Mouse (Mus musculus): ENCODE measurements around the gene C1qtnf1. TPM values are rescaled to one million over a fixed set of nuclear protein-coding genes. Genes with fewer than 3 reads are reported as not detected.
A peak's percentile ranks its signal among the peaks of the same experiment; 100 is the strongest.

The C1qtnf1 gene
- polyA plus RNA-seq, 1 experiment from 2014 or later, result 7.1 TPM

DNA sequence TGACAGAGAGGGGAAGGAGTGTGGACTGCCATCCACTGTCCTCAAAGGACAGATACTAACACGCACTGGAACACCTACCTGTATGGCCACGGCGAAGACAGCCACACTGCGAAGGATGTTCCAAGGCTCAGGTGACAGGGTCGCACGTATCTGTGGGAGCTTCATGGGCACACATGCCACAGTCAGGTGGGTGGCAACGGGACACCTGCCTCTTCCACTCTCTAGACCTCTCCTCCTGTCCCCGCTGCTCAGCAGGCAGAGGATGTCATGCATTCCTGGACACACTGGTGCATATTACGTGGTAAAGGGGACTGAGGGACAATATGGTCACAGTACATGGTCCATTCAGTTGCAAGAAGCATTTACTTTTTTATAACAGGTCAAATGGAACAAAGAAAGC is 10.5 kb upstream of the C1qtnf1 start:
- peak overlapping the region; percentile 94 for H3K4me3 ChIP-seq (ENCODE audit: low read length)
- no peaks in the 10 kb centered on the region for H3K9me3 ChIP-seq (ENCODE audit: control insufficient read depth, low read length)
- 91% methylated on average over 9 of the region's 9 CpGs for whole genome bisulfite sequencing
- ATAC-seq, result no peak
- no peaks in the 10 kb centered on the region for H3K27me3 ChIP-seq (replicated peaks; ENCODE audit: control insufficient read depth, insufficient read depth, low read length)
- H3K4me1 ChIP-seq (ENCODE audit: control insufficient read depth, insufficient read depth, low read length), result peaks cover 39% of the 10 kb centered on the region
- peak overlapping the region; percentile 84; the same call in 1 of the 2 replicates for H3K27ac ChIP-seq (ENCODE audit: low read length)
- H3K9ac ChIP-seq (ENCODE audit: low read depth, low read length), result peak overlapping the region; percentile 98
- 0 out of 2 replicates have a peak, but pooled peaks cover 2% of the 10 kb centered on the region for H3K36me3 ChIP-seq (ENCODE audit: control insufficient read depth, insufficient read depth, low read length)
- H3K4me2 ChIP-seq (ENCODE audit: low read depth, low read length), result peak overlapping the region; percentile 84

DNA sequence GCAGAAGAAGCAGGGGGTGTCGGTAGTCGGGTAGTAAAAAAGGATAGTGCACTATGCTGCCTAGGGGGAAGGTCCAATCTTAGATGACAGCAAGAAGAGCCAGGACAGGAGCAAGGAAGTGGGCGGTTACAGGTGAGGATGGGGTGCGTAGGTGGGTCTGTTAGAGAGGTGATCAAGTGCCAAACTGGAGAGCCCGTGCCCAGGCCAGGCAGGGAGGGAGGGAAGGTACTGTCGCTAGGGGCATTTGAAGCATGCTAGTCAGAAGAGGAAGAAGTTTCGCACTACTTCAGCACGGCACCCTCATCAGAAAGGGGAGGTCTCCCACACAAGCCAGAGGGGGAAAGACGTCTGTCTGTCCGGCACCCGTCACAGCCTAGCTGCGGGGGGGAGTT is 9.6 kb upstream of the C1qtnf1 start:
- H3K9me3 ChIP-seq (ENCODE audit: control insufficient read depth, low read length), result no peaks in the 10 kb centered on the region
- 2% methylated on average over 12 of the region's 12 CpGs for WGBS
- H3K27me3 ChIP-seq (replicated peaks; ENCODE audit: control insufficient read depth, insufficient read depth, low read length), result no peaks in the 10 kb centered on the region
- H3K4me3 ChIP-seq (ENCODE audit: low read length), result peak overlapping the region; percentile 94
- peak; percentile 36 for ATAC-seq
- H3K4me2 ChIP-seq (ENCODE audit: low read depth, low read length), result peak overlapping the region; percentile 84
- H3K4me1 ChIP-seq (ENCODE audit: control insufficient read depth, insufficient read depth, low read length), result peaks cover 40% of the 10 kb centered on the region
- peak overlapping the region; percentile 98 for H3K9ac ChIP-seq (ENCODE audit: low read depth, low read length)
- H3K27ac ChIP-seq (ENCODE audit: low read length), result peak overlapping the region; percentile 84
- 0 out of 2 replicates have a peak, but pooled peaks cover 2% of the 10 kb centered on the region for H3K36me3 ChIP-seq (ENCODE audit: control insufficient read depth, insufficient read depth, low read length)

DNA sequence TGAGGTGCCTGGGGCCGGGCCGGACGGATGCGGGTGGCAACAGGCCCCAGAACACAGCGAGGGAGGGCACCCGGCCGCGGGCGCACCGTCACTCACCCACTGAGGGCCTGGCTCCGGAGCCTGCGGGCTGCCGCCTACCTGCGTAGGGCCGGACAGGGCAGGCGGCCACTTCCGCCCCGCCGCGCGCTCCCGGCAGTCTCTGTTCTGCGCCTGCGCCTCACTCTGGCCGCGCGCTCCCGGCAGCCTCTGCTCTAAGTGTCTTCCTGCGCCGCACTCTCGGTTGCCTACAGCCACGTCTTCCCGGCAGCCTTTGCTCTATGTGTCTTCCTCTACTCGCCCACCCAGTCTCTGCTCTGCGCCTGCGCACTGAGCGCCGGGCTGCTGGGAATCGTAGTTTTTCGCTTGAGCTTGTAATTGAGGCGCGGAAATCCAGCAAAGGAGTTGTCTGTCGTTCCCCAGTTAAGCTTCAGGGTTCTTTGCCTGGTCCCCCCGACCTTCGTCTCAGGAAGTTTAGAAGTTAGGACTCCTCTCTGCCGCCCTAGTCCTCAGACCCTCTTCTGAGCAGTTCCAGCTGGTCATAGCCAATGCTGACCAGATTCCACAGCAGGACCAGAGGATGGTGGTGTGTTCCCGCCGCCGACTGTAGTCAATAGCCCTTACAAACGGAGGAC is 9.0 kb upstream of the C1qtnf1 start, which contains the start of gene Cant1:
TSS of gene Cant1 (minus strand) at position 253 of the 671 bp plus-strand sequence.
- Histone ChIP-seq H3K27ac (ENCODE audit: low read length) (peak within 1 kb of the TSS; percentile 84), H3K36me3 (ENCODE audit: control insufficient read depth, insufficient read depth, low read length) (0 out of 2 replicates have a peak, but pooled peaks cover 2% of the 10 kb centered on the region), H3K4me1 (ENCODE audit: control insufficient read depth, insufficient read depth, low read length) (peaks cover 42% of the 10 kb centered on the region), H3K9me3 (ENCODE audit: control insufficient read depth, low read length) (no peaks in the 10 kb centered on the region), H3K4me2 (ENCODE audit: low read depth, low read length) (peak within 1 kb of the TSS; percentile 84), H3K27me3 (replicated peaks; ENCODE audit: control insufficient read depth, insufficient read depth, low read length) (no peaks in the 10 kb centered on the region), H3K4me3 (ENCODE audit: low read length) (peak within 1 kb of the TSS; percentile 94), H3K9ac (ENCODE audit: low read depth, low read length) (peak within 1 kb of the TSS; percentile 98)
- WGBS, result under 1% methylated on average over 50 of the region's 50 CpGs
- ATAC-seq, result peak; percentile 90

DNA sequence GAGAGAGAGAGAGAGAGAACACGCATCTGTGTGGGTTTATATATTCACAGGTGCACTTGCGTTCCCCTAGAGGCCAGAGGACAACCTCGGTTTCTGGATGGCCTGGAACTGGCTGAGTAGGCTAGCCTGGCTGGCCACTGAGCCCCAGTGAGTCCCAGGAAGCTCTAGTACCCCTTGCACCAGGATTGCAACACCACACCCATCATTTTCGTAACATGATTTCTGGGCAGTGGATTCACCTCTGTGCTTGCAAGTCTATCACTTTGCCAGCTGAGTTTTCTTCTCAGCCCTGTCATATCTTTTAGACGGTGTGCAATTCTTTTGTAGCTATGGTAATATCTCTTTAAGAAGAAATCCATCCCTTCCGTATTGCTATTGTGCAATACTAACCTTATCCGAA is 7.7 kb upstream of the C1qtnf1 start:
- 0 out of 2 replicates have a peak, but pooled peaks cover under 1% of the 10 kb centered on the region for H3K36me3 ChIP-seq (ENCODE audit: control insufficient read depth, insufficient read depth, low read length)
- H3K27me3 ChIP-seq (replicated peaks; ENCODE audit: control insufficient read depth, insufficient read depth, low read length), result no peaks in the 10 kb centered on the region
- no peak overlapping the region for H3K4me2 ChIP-seq (ENCODE audit: low read depth, low read length)
- no peak overlapping the region for H3K9ac ChIP-seq (ENCODE audit: low read depth, low read length)
- no peak overlapping the region for H3K4me3 ChIP-seq (ENCODE audit: low read length)
- WGBS, result 61% methylated on average over 7 of the region's 7 CpGs
- peaks cover 37% of the 10 kb centered on the region for H3K4me1 ChIP-seq (ENCODE audit: control insufficient read depth, insufficient read depth, low read length)
- H3K9me3 ChIP-seq (ENCODE audit: control insufficient read depth, low read length), result no peaks in the 10 kb centered on the region
- peak overlapping the region; percentile 24; the same call in 1 of the 2 replicates for H3K27ac ChIP-seq (ENCODE audit: low read length)
- no peak for ATAC-seq

DNA sequence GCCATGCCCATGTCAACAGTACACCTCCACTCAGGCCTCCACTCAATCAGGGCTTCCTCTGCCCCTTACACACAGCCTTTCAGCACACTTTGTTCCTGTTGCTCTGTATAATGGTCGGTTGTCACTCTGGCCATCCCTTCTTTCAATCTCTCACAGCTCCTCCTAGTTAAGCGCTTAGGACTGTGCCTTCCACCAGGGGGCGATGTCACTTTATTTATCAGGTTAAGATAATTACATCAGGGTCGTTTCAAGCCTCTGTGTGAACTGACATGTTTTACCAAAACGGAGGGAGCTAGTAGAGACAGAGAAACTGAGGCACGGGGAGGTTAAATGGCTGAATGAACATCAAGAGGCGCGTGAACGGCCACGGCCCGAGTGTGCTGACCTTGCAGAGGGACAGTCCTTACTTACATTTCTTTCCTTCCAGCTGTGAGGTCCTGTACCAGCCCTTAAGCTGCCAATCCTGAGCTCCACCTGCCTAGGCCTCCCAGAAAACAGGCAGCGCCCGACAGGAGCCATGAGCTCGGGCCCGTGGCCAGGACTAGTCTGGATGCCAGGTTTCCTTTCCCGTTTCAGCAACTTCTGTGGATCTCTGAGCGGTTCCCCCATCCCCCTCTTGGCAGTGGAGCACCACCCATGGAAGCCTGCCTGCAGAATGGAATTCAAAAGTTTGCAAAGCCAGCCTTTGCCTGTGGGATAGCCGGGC is 4.6 kb upstream of the C1qtnf1 start:
- Histone ChIP-seq H3K4me1 (ENCODE audit: control insufficient read depth, insufficient read depth, low read length) (peaks cover 21% of the 10 kb centered on the region), H3K36me3 (ENCODE audit: control insufficient read depth, insufficient read depth, low read length) (no peaks in the 10 kb centered on the region), H3K4me3 (ENCODE audit: low read length) (peak overlapping the region; percentile 10), H3K9ac (ENCODE audit: low read depth, low read length) (peak overlapping the region; percentile 41), H3K9me3 (ENCODE audit: control insufficient read depth, low read length) (no peaks in the 10 kb centered on the region), H3K27ac (ENCODE audit: low read length) (no peak overlapping the region), H3K27me3 (replicated peaks; ENCODE audit: control insufficient read depth, insufficient read depth, low read length) (0 out of 2 replicates have a peak, but pooled peaks cover 2% of the 10 kb centered on the region), H3K4me2 (ENCODE audit: low read depth, low read length) (peak overlapping the region; percentile 42)
- ATAC-seq, result no peak
- WGBS, result 5% methylated on average over 18 of the region's 18 CpGs

DNA sequence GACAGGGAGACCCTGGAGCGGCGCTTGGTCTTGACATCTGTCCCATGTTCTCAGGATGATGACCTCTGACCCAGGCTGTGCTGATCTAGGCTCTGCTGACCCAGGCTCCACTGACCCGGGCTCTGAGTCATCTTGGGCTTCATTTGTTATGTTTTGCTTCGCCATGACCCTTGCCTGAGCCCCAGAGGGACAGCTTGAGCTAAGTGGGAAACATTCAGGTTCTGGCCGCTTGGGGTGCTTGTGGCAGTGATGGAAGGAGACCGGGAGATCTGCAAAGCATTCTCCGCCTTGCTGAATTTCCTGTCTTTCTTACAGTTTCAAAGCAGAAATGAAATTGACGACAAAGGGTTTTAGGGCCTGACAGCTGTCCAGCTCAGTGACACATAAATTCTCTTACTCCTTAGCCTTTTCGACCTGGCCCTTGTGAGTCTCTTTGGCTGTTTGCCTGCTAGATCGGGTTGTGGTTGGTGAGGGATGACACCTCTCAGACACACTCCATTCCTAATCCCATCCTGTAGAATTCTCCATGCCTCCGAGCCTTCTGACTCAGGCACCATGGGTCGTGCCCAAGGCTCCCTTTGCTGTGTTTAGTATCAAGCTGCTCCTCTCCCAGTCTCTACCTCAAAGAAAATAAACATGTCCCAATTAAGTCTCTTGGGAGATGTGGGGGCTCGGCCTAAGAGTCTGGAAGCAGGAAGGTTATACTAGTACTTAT is 3.2 kb upstream of the C1qtnf1 start:
- H3K9ac ChIP-seq (ENCODE audit: low read depth, low read length), result no peak overlapping the region
- no peak overlapping the region for H3K4me3 ChIP-seq (ENCODE audit: low read length)
- no peaks in the 10 kb centered on the region for H3K9me3 ChIP-seq (ENCODE audit: control insufficient read depth, low read length)
- ATAC-seq, result no peak
- H3K36me3 ChIP-seq (ENCODE audit: control insufficient read depth, insufficient read depth, low read length), result no peaks in the 10 kb centered on the region
- H3K4me2 ChIP-seq (ENCODE audit: low read depth, low read length), result no peak overlapping the region
- 0 out of 2 replicates have a peak, but pooled peaks cover 2% of the 10 kb centered on the region for H3K27me3 ChIP-seq (replicated peaks; ENCODE audit: control insufficient read depth, insufficient read depth, low read length)
- 59% methylated on average over 13 of the region's 13 CpGs for WGBS
- no peak overlapping the region for H3K27ac ChIP-seq (ENCODE audit: low read length)
- peaks cover 24% of the 10 kb centered on the region for H3K4me1 ChIP-seq (ENCODE audit: control insufficient read depth, insufficient read depth, low read length)

DNA sequence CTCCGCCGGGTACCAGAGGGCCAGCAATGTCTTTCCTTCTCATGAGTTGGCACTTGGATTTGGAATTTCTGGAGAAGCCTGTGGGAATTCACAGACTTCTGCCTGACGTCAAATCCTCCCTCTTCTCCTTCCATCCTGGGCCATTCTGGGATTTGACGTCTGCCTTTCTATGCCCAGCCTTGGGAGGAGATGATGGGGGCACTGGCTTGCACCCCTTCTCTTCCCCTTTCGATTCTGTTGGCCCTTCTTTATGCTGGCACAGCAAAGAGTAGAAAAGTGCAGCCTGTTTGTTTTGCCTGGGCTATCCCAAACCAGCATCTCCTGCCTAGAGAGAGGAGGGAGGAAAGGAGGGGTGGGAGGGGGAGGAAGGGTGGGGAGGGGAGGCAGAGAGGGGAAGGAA is 1.2 kb upstream of the C1qtnf1 start:
- ATAC-seq, result no peak
- H3K27me3 ChIP-seq (replicated peaks; ENCODE audit: control insufficient read depth, insufficient read depth, low read length), result 0 out of 2 replicates have a peak, but pooled peaks cover 2% of the 10 kb centered on the region
- H3K27ac ChIP-seq (ENCODE audit: low read length), result no peak overlapping the region
- WGBS, result 72% methylated on average over 5 of the region's 5 CpGs
- no peak overlapping the region for H3K9ac ChIP-seq (ENCODE audit: low read depth, low read length)
- no peaks in the 10 kb centered on the region for H3K9me3 ChIP-seq (ENCODE audit: control insufficient read depth, low read length)
- peaks cover 36% of the 10 kb centered on the region for H3K4me1 ChIP-seq (ENCODE audit: control insufficient read depth, insufficient read depth, low read length)
- no peak overlapping the region for H3K4me2 ChIP-seq (ENCODE audit: low read depth, low read length)
- H3K4me3 ChIP-seq (ENCODE audit: low read length), result no peak overlapping the region
- no peaks in the 10 kb centered on the region for H3K36me3 ChIP-seq (ENCODE audit: control insufficient read depth, insufficient read depth, low read length)

DNA sequence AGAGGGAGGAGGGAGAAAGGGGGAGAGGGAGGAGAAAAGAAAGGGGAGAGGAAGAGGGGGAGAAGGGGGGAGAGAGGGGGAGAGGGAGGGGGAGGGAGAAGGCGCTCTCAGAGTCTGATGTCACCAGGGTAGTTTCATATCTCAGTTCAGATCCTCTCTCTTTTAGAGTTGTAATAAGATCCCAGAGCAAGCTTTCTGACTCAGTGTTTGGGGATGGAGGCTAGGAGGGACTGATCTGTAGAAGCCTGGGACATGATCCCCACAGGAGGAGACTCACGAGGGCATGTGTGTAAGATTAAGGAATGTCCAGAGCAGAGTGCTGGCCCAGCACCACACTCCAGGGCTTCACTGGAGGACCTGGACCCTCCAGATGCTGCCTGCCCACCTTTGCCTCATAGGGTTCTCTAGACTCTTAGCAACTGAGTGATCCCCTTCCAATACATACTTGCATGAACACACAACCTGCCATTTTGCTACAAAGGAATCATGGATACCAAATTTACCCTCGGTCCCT is 680 bp upstream of the C1qtnf1 start:
- 0 out of 2 replicates have a peak, but pooled peaks cover 2% of the 10 kb centered on the region for H3K27me3 ChIP-seq (replicated peaks; ENCODE audit: control insufficient read depth, insufficient read depth, low read length)
- no peaks in the 10 kb centered on the region for H3K9me3 ChIP-seq (ENCODE audit: control insufficient read depth, low read length)
- no peak overlapping the region for H3K4me3 ChIP-seq (ENCODE audit: low read length)
- no peaks in the 10 kb centered on the region for H3K36me3 ChIP-seq (ENCODE audit: control insufficient read depth, insufficient read depth, low read length)
- peak overlapping the region; percentile 56 for H3K27ac ChIP-seq (ENCODE audit: low read length)
- H3K4me2 ChIP-seq (ENCODE audit: low read depth, low read length), result no peak overlapping the region
- WGBS, result 35% methylated on average over 3 of the region's 3 CpGs
- H3K4me1 ChIP-seq (ENCODE audit: control insufficient read depth, insufficient read depth, low read length), result peaks cover 36% of the 10 kb centered on the region
- H3K9ac ChIP-seq (ENCODE audit: low read depth, low read length), result no peak overlapping the region
- no peak for ATAC-seq

DNA sequence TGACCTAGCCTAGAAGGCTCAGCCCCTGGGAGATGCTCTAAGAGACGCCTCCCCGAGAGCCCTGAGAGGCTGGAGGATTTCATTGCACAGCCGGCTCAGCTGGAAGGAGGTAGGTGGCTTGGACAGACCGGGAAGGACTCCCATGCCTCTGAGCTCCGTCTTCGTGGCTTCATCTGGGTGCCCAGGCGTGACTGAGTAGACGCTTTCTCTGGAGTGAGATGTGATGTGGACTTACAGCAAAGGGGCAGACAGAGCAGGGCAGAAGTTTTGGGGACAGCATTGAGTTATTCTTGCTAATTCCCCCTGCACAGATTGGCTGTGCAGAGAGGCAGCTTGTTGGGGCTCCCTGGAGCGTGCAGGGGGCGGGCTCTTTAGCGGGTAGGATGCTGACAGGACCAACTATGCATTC is 461 bp downstream of the C1qtnf1 start:
- H3K9me3 ChIP-seq (ENCODE audit: control insufficient read depth, low read length), result no peaks in the 10 kb centered on the region
- ATAC-seq, result 0 out of 2 replicates have a peak, but pooled peaks have one; percentile 29
- H3K4me1 ChIP-seq (ENCODE audit: control insufficient read depth, insufficient read depth, low read length), result peaks cover 39% of the 10 kb centered on the region
- peak overlapping the region; percentile 56 for H3K4me2 ChIP-seq (ENCODE audit: low read depth, low read length)
- H3K27me3 ChIP-seq (replicated peaks; ENCODE audit: control insufficient read depth, insufficient read depth, low read length), result 0 out of 2 replicates have a peak, but pooled peaks cover 2% of the 10 kb centered on the region
- no peaks in the 10 kb centered on the region for H3K36me3 ChIP-seq (ENCODE audit: control insufficient read depth, insufficient read depth, low read length)
- peak overlapping the region; percentile 59 for H3K9ac ChIP-seq (ENCODE audit: low read depth, low read length)
- WGBS, result 9% methylated on average over 11 of the region's 11 CpGs
- peak overlapping the region; percentile 39 for H3K4me3 ChIP-seq (ENCODE audit: low read length)
- H3K27ac ChIP-seq (ENCODE audit: low read length), result peak overlapping the region; percentile 56

Data from intestine, embryonic 16.5 days (tissue).